Mouse (Mus musculus): ENCODE data around the gene Tnfrsf14. TPM values are rescaled to one million over a fixed set of nuclear protein-coding genes. Genes with fewer than 3 reads are reported as not detected.

Tnfrsf14 gene
- total and polyA plus RNA-seq, 2 experiments from 2014 or later, result 0.40 to 2.7 TPM

DNA sequence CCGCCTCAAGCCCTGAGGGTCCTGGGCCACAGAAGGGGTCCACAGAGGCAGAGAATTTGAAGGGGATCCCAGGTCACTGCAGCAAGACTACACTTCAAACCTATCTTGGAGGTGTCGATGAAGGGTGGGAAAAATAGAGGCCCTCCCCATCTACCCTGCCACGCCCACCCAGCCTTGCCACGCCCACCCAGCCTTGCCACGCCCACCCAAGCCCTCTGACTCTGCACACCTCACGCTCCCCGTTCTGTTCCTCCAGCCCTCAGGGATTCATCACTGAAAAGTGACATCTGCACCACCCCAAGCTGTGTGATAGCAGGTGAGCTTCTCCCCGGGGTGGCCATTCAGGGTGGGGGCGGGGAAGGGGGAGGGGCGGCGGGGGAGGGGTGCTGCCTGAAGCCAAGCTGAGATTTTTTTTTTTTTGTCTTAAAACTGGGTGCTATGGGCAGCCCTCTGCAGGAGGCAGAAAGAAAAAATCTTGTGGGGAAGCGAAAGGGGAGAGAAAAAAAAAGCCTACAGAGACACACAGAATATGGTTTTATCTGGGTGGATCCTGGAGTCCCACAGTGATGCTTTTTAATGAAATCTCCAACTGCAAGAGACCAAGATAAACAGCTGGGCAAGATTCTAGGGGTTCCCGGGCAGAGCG is 46.2 kb downstream of the Tnfrsf14 start:
- Histone ChIP-seq H3K27ac (ENCODE audit: low read depth) (no peak overlapping the region), H3K4me1 (ENCODE audit: control insufficient read depth, insufficient read depth) (peaks cover 21% of the 10 kb centered on the region), H3K9me3 (replicated peaks; ENCODE audit: control insufficient read depth, low read length) (no peaks in the 10 kb centered on the region), H3K27me3 (ENCODE audit: control insufficient read depth, insufficient read depth, low read length) (no peaks in the 10 kb centered on the region), H3K4me3 (ENCODE audit: low read depth, low read length) (no peak overlapping the region), H3K9ac (replicated peaks; ENCODE audit: low read depth, low read length) (no peak overlapping the region), H3K4me2 (ENCODE audit: low read depth, low read length) (no peak overlapping the region), H3K36me3 (replicated peaks; ENCODE audit: control insufficient read depth, insufficient read depth, low read length) (no peaks in the 10 kb centered on the region)
- ATAC-seq (ENCODE audit: insufficient read depth, low read depth), result no peak
- DNase-seq (ENCODE audit: low spot score), result no peak
- TF ChIP-seq CTCF (IDR thresholded peaks at IDR 0.05; ENCODE audit: low read depth) (no peak), EP300 (IDR thresholded peaks at IDR 0.05; ENCODE audit: low read depth) (no peak)
- 44% methylated on average over 11 of the region's 14 CpGs for WGBS

DNA sequence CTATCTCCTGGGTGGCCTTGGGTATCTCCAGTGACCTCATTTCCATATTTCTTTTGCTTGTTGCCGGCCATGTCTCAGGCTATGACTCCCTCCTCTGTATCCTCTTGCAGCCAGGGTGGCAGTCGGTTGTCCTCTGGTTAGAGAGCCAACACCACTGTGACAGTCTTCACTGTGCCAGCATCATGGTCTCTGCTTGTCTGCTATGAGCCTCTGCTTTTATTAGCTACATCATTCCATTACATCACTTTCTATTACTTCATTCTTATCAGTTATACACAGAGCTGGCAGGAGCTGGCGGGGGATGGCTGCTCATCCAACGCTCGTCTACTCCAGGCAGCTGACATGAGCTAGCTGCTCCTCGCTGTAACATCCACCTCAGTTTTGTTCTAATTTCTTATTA is 47.6 kb downstream of the Tnfrsf14 start:
- 12% methylated on average over 6 of the region's 6 CpGs for WGBS
- H3K9ac ChIP-seq (replicated peaks; ENCODE audit: low read depth, low read length), result no peak overlapping the region
- ATAC-seq (ENCODE audit: insufficient read depth, low read depth) (peak; percentile 73), DNase-seq (ENCODE audit: low spot score) (peak; percentile 89)
- peak overlapping the region; percentile 71 for H3K27ac ChIP-seq (ENCODE audit: low read depth)
- no peaks in the 10 kb centered on the region for H3K9me3 ChIP-seq (replicated peaks; ENCODE audit: control insufficient read depth, low read length)
- no peaks in the 10 kb centered on the region for H3K27me3 ChIP-seq (ENCODE audit: control insufficient read depth, insufficient read depth, low read length)
- no peaks in the 10 kb centered on the region for H3K36me3 ChIP-seq (replicated peaks; ENCODE audit: control insufficient read depth, insufficient read depth, low read length)
- peaks cover 21% of the 10 kb centered on the region for H3K4me1 ChIP-seq (ENCODE audit: control insufficient read depth, insufficient read depth)
- no peak overlapping the region for H3K4me2 ChIP-seq (ENCODE audit: low read depth, low read length)
- no peak overlapping the region for H3K4me3 ChIP-seq (ENCODE audit: low read depth, low read length)
- TF ChIP-seq EP300 (IDR thresholded peaks at IDR 0.05; ENCODE audit: low read depth) (no peak), CTCF (IDR thresholded peaks at IDR 0.05; ENCODE audit: low read depth) (no peak)

DNA sequence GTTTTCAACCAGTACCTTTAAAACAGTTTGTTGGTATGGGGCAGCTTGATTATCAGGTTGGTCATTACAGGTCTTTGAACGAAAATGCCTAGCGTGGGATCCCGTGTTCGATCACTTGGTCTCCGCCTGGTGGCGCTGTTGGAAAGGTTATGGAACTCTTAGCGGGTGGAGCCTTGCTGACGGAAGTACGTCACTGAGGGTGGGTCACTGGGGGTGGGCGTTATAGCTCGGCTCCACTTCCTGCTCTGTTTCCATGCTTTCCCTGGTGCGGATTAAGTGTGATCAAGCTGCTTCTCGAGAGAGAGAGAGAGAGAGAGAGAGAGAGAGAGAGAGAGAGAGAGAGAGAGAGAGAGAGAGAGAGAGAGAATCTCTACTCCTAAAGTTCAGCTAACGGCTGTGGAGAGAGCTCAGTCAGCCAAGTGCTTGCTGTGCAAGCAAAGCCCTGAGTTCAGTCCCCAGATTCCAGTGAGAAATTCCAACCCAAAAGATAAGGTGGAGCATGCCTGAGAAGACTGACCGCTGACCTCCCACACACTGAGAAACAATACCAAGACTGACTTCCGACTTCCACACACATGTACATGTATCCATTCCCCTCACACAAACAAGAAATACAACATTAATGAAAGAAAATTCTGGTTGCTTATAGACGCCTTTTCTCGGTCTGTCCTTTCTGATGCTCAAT is 50.4 kb downstream of the Tnfrsf14 start:
- Histone ChIP-seq H3K27me3 (ENCODE audit: control insufficient read depth, insufficient read depth, low read length) (no peaks in the 10 kb centered on the region), H3K27ac (ENCODE audit: low read depth) (peak overlapping the region; percentile 85), H3K9ac (replicated peaks; ENCODE audit: low read depth, low read length) (no peak overlapping the region), H3K36me3 (replicated peaks; ENCODE audit: control insufficient read depth, insufficient read depth, low read length) (no peaks in the 10 kb centered on the region), H3K9me3 (replicated peaks; ENCODE audit: control insufficient read depth, low read length) (no peaks in the 10 kb centered on the region), H3K4me1 (ENCODE audit: control insufficient read depth, insufficient read depth) (peaks cover 21% of the 10 kb centered on the region), H3K4me2 (ENCODE audit: low read depth, low read length) (peak overlapping the region; percentile 50), H3K4me3 (ENCODE audit: low read depth, low read length) (peak overlapping the region; percentile 24)
- TF ChIP-seq CTCF (IDR thresholded peaks at IDR 0.05; ENCODE audit: low read depth), result peak; percentile 92
- TF ChIP-seq EP300 (IDR thresholded peaks at IDR 0.05; ENCODE audit: low read depth), result no peak
- ATAC-seq (ENCODE audit: insufficient read depth, low read depth) (peak; percentile 95), DNase-seq (ENCODE audit: low spot score) (peak; percentile 95)
- 6% methylated on average over 17 of the region's 18 CpGs for WGBS

DNA sequence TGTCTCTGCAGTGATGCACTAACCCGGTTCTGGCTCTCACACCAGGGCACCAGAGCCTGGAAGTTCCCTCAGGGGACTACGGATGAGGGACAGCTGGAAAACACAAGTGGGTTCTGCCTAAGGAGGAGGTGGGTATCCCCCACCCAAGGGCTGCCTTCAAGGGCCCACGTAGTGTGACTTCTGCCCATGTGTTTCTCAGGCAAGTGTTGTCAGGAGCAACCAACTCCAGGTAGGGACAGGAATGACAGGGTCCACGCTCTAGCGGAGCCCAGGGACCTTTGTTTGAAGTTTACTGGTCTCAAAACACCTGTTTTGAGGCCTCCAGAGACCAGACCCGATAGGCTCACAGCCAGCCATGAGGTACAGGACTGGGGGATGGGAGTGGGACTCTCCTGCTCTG is 55.2 kb downstream of the Tnfrsf14 start:
- Histone ChIP-seq H3K27me3 (ENCODE audit: control insufficient read depth, insufficient read depth, low read length) (0 out of 2 replicates have a peak, but pooled peaks cover 11% of the 10 kb centered on the region), H3K4me2 (ENCODE audit: low read depth, low read length) (no peak overlapping the region), H3K4me3 (ENCODE audit: low read depth, low read length) (no peak overlapping the region), H3K4me1 (ENCODE audit: control insufficient read depth, insufficient read depth) (0 out of 2 replicates have a peak, but pooled peaks cover 1% of the 10 kb centered on the region), H3K36me3 (replicated peaks; ENCODE audit: control insufficient read depth, insufficient read depth, low read length) (no peaks in the 10 kb centered on the region), H3K27ac (ENCODE audit: low read depth) (no peak overlapping the region), H3K9me3 (replicated peaks; ENCODE audit: control insufficient read depth, low read length) (no peaks in the 10 kb centered on the region), H3K9ac (replicated peaks; ENCODE audit: low read depth, low read length) (no peak overlapping the region)
- ATAC-seq (ENCODE audit: insufficient read depth, low read depth) (no peak), DNase-seq (ENCODE audit: low spot score) (no peak)
- TF ChIP-seq EP300 (IDR thresholded peaks at IDR 0.05; ENCODE audit: low read depth) (no peak), CTCF (IDR thresholded peaks at IDR 0.05; ENCODE audit: low read depth) (no peak)
- 67% methylated on average over 6 of the region's 6 CpGs for WGBS

Other genes with a start within 250 kb of the Tnfrsf14 start
- 0.15 TPM in 1 of 2 replicates, not detected in the other for gene Ttc34, start 91.1 kb downstream of the Tnfrsf14 start, total RNA-seq (2014; rRNA removed; ENCODE audit: low replicate concordance)
- gene Ttc34, start 91.1 kb downstream of the Tnfrsf14 start, polyA plus RNA-seq (2015; fragmentation: Nextera tagmentation; extraction: Ambion mirVana), result 0.12 and 0.25 TPM in 2 replicates
- 0.34 TPM in 1 of 2 replicates, not detected in the other for gene Mmel1, start 59.0 kb downstream of the Tnfrsf14 start, total RNA-seq (2014; rRNA removed; ENCODE audit: low replicate concordance)
- gene Mmel1, start 59.0 kb downstream of the Tnfrsf14 start, polyA plus RNA-seq (2015; fragmentation: Nextera tagmentation; extraction: Ambion mirVana), result 0.07 and 0.12 TPM in 2 replicates
- gene Fam213b, start 29.4 kb downstream of the Tnfrsf14 start, total RNA-seq (2014; rRNA removed; ENCODE audit: low replicate concordance), result 43.5 and 72.4 TPM in 2 replicates
- gene Fam213b, start 29.4 kb downstream of the Tnfrsf14 start, polyA plus RNA-seq (2015; fragmentation: Nextera tagmentation; extraction: Ambion mirVana), result 75.4 and 76.2 TPM in 2 replicates
- gene Hes5, start 32.4 kb upstream of the Tnfrsf14 start, total RNA-seq (2014; rRNA removed; ENCODE audit: low replicate concordance), result not detected in 2 replicates
- gene Hes5, start 32.4 kb upstream of the Tnfrsf14 start, polyA plus RNA-seq (2015; fragmentation: Nextera tagmentation; extraction: Ambion mirVana), result not detected in 2 replicates
- 45.6 and 62.0 TPM in 2 replicates for gene Pank4, start 35.6 kb upstream of the Tnfrsf14 start, total RNA-seq (2014; rRNA removed; ENCODE audit: low replicate concordance)
- gene Pank4, start 35.6 kb upstream of the Tnfrsf14 start, polyA plus RNA-seq (2015; fragmentation: Nextera tagmentation; extraction: Ambion mirVana), result 27.4 and 30.6 TPM in 2 replicates
- gene Plch2, start 128.2 kb upstream of the Tnfrsf14 start, total RNA-seq (2014; rRNA removed; ENCODE audit: low replicate concordance), result 0.15 TPM in 1 of 2 replicates, not detected in the other
- 0.05 and 0.30 TPM in 2 replicates for gene Plch2, start 128.2 kb upstream of the Tnfrsf14 start, polyA plus RNA-seq (2015; fragmentation: Nextera tagmentation; extraction: Ambion mirVana)
- gene Pex10, start 138.5 kb upstream of the Tnfrsf14 start, total RNA-seq (2014; rRNA removed; ENCODE audit: low replicate concordance), result 16.5 and 16.6 TPM in 2 replicates
- gene Pex10, start 138.5 kb upstream of the Tnfrsf14 start, polyA plus RNA-seq (2015; fragmentation: Nextera tagmentation; extraction: Ambion mirVana), result 17.3 and 18.4 TPM in 2 replicates
- 96.1 and 126 TPM in 2 replicates for gene Rer1, start 157.8 kb upstream of the Tnfrsf14 start, total RNA-seq (2014; rRNA removed; ENCODE audit: low replicate concordance)
- gene Rer1, start 157.8 kb upstream of the Tnfrsf14 start, polyA plus RNA-seq (2015; fragmentation: Nextera tagmentation; extraction: Ambion mirVana), result 116 and 123 TPM in 2 replicates
- 5.7 TPM in 1 of 2 replicates, not detected in the other for gene Morn1, start 158.0 kb upstream of the Tnfrsf14 start, total RNA-seq (2014; rRNA removed; ENCODE audit: low replicate concordance)
- 1.8 and 2.4 TPM in 2 replicates for gene Morn1, start 158.0 kb upstream of the Tnfrsf14 start, polyA plus RNA-seq (2015; fragmentation: Nextera tagmentation; extraction: Ambion mirVana)